Mouse (Mus musculus): ENCODE data around the gene Nos1ap.

DNA sequence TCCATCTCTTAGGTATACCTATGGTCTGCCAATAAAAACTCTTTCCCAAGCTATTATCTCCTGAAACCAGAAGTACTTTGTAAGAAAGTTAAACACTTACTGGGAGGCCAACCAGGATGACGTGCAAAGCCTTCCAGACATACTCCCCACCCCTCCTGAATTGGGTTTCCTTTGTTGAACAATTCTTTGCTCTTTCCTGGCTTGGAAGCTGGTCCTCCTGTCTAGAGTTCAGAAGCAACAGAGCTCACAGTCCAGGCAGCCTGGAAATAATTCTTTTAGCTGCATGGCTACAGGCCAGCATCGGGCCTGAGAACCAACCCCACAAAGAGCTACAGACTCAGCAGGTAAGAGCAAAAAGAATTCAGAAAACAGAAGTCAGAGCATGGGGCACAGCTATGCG lies 243.4 kb downstream of the Nos1ap start:
- TF ChIP-seq GATA1 (IDR thresholded peaks at IDR 0.05; ENCODE audit: low read length) (no peak), TAL1 (IDR thresholded peaks at IDR 0.05; ENCODE audit: low read length) (no peak)
